Mouse (Mus musculus) T-helper 1 cell (primary cell): Measurements from ENCODE around the gene Zfp981.
"Not testable (repeated sequence)": the region's sequence is repeated elsewhere in the genome, so short reads cannot be mapped to it uniquely, and the experiment has no call there.

Experiments
- in situ Hi-C: fragments of 300-600 bp; cut with MboI, MseI; formaldehyde crosslinking; loops from one replicate; pipeline ENCODE4 v1.15.1; 2025; ENCODE audit warnings: high pct_unique_total_duplicates

Zfp981 gene

GRCm38 (mm10) chr4:146484676-146485075 is 17.2 kb upstream of the Zfp981 start:
- in situ Hi-C loops: loop anchor here (5.0 to 25.0 kb wide), 6 partner anchors 320 to 1248 kb away; no protein-coding TSS in a partner anchor

GRCm38 (mm10) chr4:146485183-146485939 is 16.5 kb upstream of the Zfp981 start:
- in situ Hi-C loops: loop anchor here (10.0 to 25.0 kb wide), 2 partner anchors 319 to 423 kb away; no protein-coding TSS in a partner anchor

DNA sequence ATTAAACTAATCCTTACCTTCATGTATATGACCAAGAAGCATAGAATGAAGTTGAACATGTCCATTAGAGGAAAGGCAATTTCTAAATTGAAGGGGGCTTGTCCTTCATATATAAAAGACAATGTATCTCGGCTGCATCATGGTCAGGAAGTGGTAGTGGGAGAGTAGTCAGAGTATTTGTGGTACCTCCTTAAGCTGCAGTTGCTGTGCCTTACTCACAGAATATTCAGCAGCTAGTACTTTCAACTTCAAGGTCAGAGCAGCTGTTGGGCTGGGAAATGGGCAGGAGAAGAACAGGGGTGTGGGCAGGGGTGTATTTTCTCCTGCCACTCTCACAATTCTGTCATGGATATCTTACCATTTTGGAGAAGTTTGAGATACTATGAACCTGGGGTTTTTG is 15.1 kb upstream of the Zfp981 start:
- in situ Hi-C loops: loop anchor here (10.0 to 25.0 kb wide), 2 partner anchors 318 to 424 kb away; no protein-coding TSS in a partner anchor

DNA sequence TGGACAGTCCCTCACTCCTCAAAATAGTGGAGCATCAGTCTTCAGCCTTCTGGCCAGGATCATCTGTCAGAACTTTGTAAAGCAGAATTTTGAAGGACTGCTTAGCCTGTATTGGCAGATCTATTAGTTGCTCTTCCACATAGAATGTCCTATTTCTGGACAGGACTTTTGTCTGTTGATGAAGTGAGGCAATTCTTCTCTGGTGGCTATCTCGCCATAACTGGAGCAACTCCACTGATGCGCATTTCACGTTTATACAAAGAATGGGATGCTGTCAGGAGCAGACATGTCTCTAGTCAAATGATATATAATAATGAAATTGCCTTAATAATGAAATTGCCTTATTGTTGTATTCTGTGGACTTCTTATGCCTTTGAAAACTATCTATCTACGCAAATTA is 12.6 kb upstream of the Zfp981 start:
- in situ Hi-C loops: loop anchor here (10.0 to 25.0 kb wide), 2 partner anchors 316 to 427 kb away; no protein-coding TSS in a partner anchor

- in situ Hi-C loops: loop anchor here (5.0 to 25.0 kb wide), 2 partner anchors 400 to 430 kb away; no protein-coding TSS in a partner anchor
These were observed 9.8 kb upstream of the Zfp981 start for GRCm38 (mm10) chr4:146491993-146492392.

DNA sequence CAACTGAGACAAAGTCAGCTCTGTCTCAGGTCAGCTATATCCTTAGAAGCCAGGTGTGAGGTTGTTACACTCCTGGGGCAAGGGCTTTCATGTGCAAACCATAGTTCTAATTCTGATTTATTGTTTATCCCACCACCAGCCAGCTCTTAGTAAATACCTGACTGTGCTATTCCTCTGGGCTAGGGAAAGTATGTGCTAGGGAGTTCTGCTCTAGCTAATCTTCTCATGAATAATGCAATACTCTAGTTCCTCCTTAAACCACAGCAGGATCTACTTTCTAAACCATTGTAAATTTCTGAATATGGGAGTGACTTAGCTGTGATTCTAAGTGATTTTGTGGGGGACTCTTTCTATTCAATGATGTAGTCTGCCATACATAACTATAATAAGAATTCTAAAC is 9.4 kb upstream of the Zfp981 start:
- in situ Hi-C loops: loop anchor here (5.0 to 25.0 kb wide), 2 partner anchors 400 to 430 kb away; no protein-coding TSS in a partner anchor

DNA sequence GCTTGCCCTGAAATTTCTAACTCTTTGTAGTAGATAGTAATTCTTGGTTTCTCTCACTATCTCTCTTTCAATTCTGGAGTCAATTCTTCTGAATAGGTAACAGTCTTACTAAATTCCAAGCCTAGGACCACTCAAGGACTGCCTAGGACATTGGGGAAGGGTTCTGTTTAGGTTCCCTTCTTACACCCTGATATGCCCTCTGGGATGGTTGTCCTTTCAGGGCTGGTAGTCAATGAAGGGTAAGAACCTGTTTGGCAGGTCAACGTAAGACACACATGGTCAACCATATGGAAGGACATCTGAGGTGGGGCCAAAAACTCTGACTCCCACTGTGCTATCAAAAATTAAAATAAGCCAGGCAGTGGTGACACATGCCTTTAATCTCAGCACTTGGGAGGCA is 9.0 kb upstream of the Zfp981 start:
- in situ Hi-C loops: loop anchor here (5.0 to 25.0 kb wide), 2 partner anchors 399 to 431 kb away; no protein-coding TSS in a partner anchor

DNA sequence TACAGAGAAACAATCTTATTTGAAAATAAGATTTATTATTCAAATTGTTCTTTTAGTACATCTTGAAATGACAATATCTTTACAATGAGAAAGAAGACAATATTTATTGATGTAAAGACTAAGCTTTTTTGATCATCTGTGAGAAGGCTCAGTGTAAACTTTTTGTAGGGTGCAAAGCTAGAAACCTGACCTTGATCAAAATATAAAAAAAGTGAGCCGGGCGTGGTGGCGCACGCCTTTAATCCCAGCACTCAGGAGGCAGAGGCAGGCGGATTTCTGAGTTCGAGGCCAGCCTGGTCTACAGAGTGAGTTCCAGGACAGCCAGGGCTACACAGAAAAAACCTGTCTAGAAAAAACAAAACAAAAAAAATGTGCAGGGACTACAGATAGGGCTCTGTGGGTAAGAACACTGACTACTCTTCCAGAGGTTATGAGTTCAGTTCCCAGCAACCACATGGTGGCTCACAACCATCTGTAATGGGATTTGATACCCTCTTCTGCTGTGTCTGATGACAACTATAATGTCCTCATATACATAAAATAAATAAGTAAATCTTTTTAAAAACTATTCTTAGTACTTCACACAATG is 8.4 kb upstream of the Zfp981 start:
- in situ Hi-C loops: loop anchor here (5.0 to 25.0 kb wide), 2 partner anchors 399 to 431 kb away; no protein-coding TSS in a partner anchor

DNA sequence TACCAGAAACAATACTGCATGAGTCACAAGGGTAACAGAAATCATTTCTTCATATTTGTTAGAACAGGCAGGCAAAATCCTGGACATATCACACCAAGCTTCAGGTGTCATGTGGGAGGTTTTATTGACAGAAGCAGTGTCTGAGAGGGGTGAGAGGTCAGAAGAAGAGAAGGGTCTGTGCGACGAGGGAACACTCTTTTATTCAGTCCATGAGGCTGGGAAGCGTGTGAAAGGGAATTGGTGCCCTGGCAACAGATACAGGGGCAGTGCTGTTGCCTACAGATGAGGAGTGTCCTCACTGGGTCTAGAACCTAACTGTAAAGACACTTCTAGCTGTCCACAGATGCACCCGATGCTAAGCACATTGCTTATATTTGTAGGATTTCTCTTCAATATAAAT is 6.8 kb upstream of the Zfp981 start:
- in situ Hi-C loops: loop anchor here (5.0 to 25.0 kb wide), 4 partner anchors 343 to 522 kb away; no protein-coding TSS in a partner anchor

DNA sequence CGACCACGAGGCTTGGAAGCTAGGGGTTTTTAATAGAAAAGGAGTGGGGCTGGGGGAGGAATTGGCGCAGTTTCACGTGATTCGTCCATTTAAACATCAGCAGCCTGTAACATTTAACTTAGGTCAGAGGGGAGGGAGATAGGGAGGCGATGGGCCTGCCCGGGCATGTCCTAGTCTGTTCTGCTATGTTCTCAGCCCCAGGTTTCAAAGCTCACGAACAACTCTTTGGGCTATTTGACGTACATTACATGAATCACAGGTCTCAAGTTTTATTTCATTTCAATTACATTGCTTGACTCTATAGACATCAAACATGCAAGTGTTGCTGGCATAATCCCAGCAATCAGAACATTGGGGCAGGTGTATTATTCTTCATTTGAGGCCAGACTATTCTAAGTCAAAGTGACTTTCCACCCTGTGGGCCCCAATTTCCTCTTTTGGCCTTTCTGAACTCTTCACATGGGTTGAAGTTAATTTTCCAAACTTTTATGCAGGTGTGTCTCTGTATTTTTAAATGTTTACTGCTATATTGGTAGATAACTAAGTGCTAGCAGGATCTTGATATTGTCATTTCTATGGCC is 4.0 kb upstream of the Zfp981 start:
- in situ Hi-C loops: loop anchor here (5.0 to 25.0 kb wide), 3 partner anchors 345 to 520 kb away; no protein-coding TSS in a partner anchor

DNA sequence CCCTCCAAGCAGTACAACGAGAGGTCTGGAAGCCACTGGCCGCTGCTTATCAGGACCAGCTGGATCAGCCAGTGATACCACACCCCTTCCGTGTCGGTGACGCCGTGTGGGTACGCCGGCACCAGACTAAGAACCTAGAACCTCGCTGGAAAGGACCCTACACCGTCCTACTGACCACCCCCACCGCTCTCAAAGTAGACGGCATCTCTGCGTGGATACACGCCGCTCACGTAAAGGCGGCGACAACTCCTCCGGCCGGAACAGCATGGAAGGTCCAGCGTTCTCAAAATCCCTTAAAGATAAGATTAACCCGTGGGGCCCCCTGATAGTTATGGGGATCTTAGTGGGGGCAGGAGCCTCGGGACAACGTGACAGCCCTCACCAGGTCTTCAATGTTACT is 7.2 kb downstream of the Zfp981 start:
- in situ Hi-C loops: not testable (repeated sequence)

- in situ Hi-C loops: not testable (repeated sequence)
These were observed 10.0 kb downstream of the Zfp981 start for GRCm38 (mm10) chr4:146511871-146512270.

- in situ Hi-C loops: no loop called here
These were observed 14.6 kb downstream of the Zfp981 start for GRCm38 (mm10) chr4:146516474-146516873.

- in situ Hi-C loops: not testable (repeated sequence)
These were observed 15.3 kb downstream of the Zfp981 start for GRCm38 (mm10) chr4:146517150-146517549.

- in situ Hi-C loops: loop anchor here (10.0 kb wide), 2 partner anchors 114 to 1114 kb away; no protein-coding TSS in a partner anchor
These were observed 18.9 kb downstream of the Zfp981 start for GRCm38 (mm10) chr4:146520723-146521122.

- in situ Hi-C loops: loop anchor here (10.0 to 25.0 kb wide), 2 partner anchors 97 to 260 kb away; partner anchors contain the start of gene Zfp992
These were observed 32.7 kb downstream of the Zfp981 start for GRCm38 (mm10) chr4:146534574-146534973.

GRCm38 (mm10) chr4:146535883-146536282 is 34.1 kb downstream of the Zfp981 start:
- in situ Hi-C loops: loop anchor here (10.0 to 25.0 kb wide), 2 partner anchors 99 to 261 kb away; partner anchors contain the start of gene Zfp992

- in situ Hi-C loops: loop anchor here (5.0 kb wide), 1 partner anchor 833 kb away; no protein-coding TSS in a partner anchor
These were observed 78.4 kb downstream of the Zfp981 start for GRCm38 (mm10) chr4:146579905-146580873.
